Mouse (Mus musculus): ENCODE data around the gene Sparcl1. TPM values are rescaled to one million over a fixed set of nuclear protein-coding genes. Genes with fewer than 3 reads are reported as not detected.

Sparcl1 gene
- polyA plus RNA-seq, 1 experiment from 2014 or later = 117 TPM

GRCm38 (mm10) chr5:104062773-104063551, 50.6 kb downstream of the Sparcl1 start:
- H3K4me1 ChIP-seq (ENCODE audit: control insufficient read depth, insufficient read depth, low read length) = no peaks in the 10 kb centered on the region
- DNase-seq (ENCODE audit: low spot score) (no peak), ATAC-seq (ENCODE audit: low read depth) (no peak)
- H3K4me3 ChIP-seq (ENCODE audit: low read depth, low read length) = no peak overlapping the region
- H3K9ac ChIP-seq (ENCODE audit: low read depth, low read length) = no peak overlapping the region
- no peak overlapping the region for H3K4me2 ChIP-seq (ENCODE audit: low read depth, low read length)
- no peaks in the 10 kb centered on the region for H3K9me3 ChIP-seq (ENCODE audit: control insufficient read depth, low read length)
- WGBS = 84% methylated on average over 11 of the region's 11 CpGs
- no peaks in the 10 kb centered on the region for H3K27me3 ChIP-seq (replicated peaks; ENCODE audit: control insufficient read depth, insufficient read depth, low read length)
- peaks cover 45% of the 10 kb centered on the region for H3K36me3 ChIP-seq (ENCODE audit: control insufficient read depth, insufficient read depth, low read length)
- H3K27ac ChIP-seq (replicated peaks; ENCODE audit: low read depth, low read length) = no peak overlapping the region

- Histone ChIP-seq H3K27me3 (replicated peaks; ENCODE audit: control insufficient read depth, insufficient read depth, low read length) (no peaks in the 10 kb centered on the region), H3K27ac (replicated peaks; ENCODE audit: low read depth, low read length) (no peak overlapping the region), H3K36me3 (ENCODE audit: control insufficient read depth, insufficient read depth, low read length) (peaks cover 47% of the 10 kb centered on the region), H3K9ac (ENCODE audit: low read depth, low read length) (no peak overlapping the region), H3K4me2 (ENCODE audit: low read depth, low read length) (no peak overlapping the region), H3K9me3 (ENCODE audit: control insufficient read depth, low read length) (no peaks in the 10 kb centered on the region), H3K4me1 (ENCODE audit: control insufficient read depth, insufficient read depth, low read length) (no peaks in the 10 kb centered on the region), H3K4me3 (ENCODE audit: low read depth, low read length) (no peak overlapping the region)
- DNase-seq (ENCODE audit: low spot score) (no peak), ATAC-seq (ENCODE audit: low read depth) (no peak)
- 82% methylated on average over 13 of the region's 13 CpGs for WGBS
These were observed 51.4 kb downstream of the Sparcl1 start for GRCm38 (mm10) chr5:104061936-104062772.

GRCm38 (mm10) chr5:104060429-104060828, 53.1 kb downstream of the Sparcl1 start:
- no peaks in the 10 kb centered on the region for H3K9me3 ChIP-seq (ENCODE audit: control insufficient read depth, low read length)
- no peak overlapping the region for H3K27ac ChIP-seq (replicated peaks; ENCODE audit: low read depth, low read length)
- H3K27me3 ChIP-seq (replicated peaks; ENCODE audit: control insufficient read depth, insufficient read depth, low read length) = no peaks in the 10 kb centered on the region
- no peaks in the 10 kb centered on the region for H3K4me1 ChIP-seq (ENCODE audit: control insufficient read depth, insufficient read depth, low read length)
- no peak overlapping the region for H3K9ac ChIP-seq (ENCODE audit: low read depth, low read length)
- no peak overlapping the region for H3K4me3 ChIP-seq (ENCODE audit: low read depth, low read length)
- no peak for DNase-seq (ENCODE audit: low spot score)
- 93% methylated on average over 5 of the region's 5 CpGs for WGBS
- no peak for ATAC-seq (ENCODE audit: low read depth)
- H3K36me3 ChIP-seq (ENCODE audit: control insufficient read depth, insufficient read depth, low read length) = peaks cover 50% of the 10 kb centered on the region
- no peak overlapping the region for H3K4me2 ChIP-seq (ENCODE audit: low read depth, low read length)

- WGBS = 86% methylated on average over 9 of the region's 9 CpGs
- DNase-seq (ENCODE audit: low spot score) (no peak), ATAC-seq (ENCODE audit: low read depth) (no peak)
- Histone ChIP-seq H3K9me3 (ENCODE audit: control insufficient read depth, low read length) (no peaks in the 10 kb centered on the region), H3K9ac (ENCODE audit: low read depth, low read length) (no peak overlapping the region), H3K27ac (replicated peaks; ENCODE audit: low read depth, low read length) (no peak overlapping the region), H3K27me3 (replicated peaks; ENCODE audit: control insufficient read depth, insufficient read depth, low read length) (no peaks in the 10 kb centered on the region), H3K4me2 (ENCODE audit: low read depth, low read length) (no peak overlapping the region), H3K4me3 (ENCODE audit: low read depth, low read length) (no peak overlapping the region), H3K4me1 (ENCODE audit: control insufficient read depth, insufficient read depth, low read length) (no peaks in the 10 kb centered on the region), H3K36me3 (ENCODE audit: control insufficient read depth, insufficient read depth, low read length) (peaks cover 50% of the 10 kb centered on the region)
These were observed 53.9 kb downstream of the Sparcl1 start for GRCm38 (mm10) chr5:104059628-104060027.

- no peak for ATAC-seq (ENCODE audit: low read depth)
- Histone ChIP-seq H3K9ac (ENCODE audit: low read depth, low read length) (no peak overlapping the region), H3K27me3 (replicated peaks; ENCODE audit: control insufficient read depth, insufficient read depth, low read length) (no peaks in the 10 kb centered on the region), H3K4me2 (ENCODE audit: low read depth, low read length) (no peak overlapping the region), H3K9me3 (ENCODE audit: control insufficient read depth, low read length) (no peaks in the 10 kb centered on the region), H3K27ac (replicated peaks; ENCODE audit: low read depth, low read length) (no peak overlapping the region), H3K36me3 (ENCODE audit: control insufficient read depth, insufficient read depth, low read length) (peaks cover 45% of the 10 kb centered on the region), H3K4me1 (ENCODE audit: control insufficient read depth, insufficient read depth, low read length) (no peaks in the 10 kb centered on the region), H3K4me3 (ENCODE audit: low read depth, low read length) (no peak overlapping the region)
- 64% methylated on average over 15 of the region's 15 CpGs for WGBS
- DNase-seq (ENCODE audit: low spot score) = no peak
These were observed 55.5 kb downstream of the Sparcl1 start for GRCm38 (mm10) chr5:104058021-104058420.

- H3K36me3 ChIP-seq (ENCODE audit: control insufficient read depth, insufficient read depth, low read length) = peaks cover 48% of the 10 kb centered on the region
- DNase-seq (ENCODE audit: low spot score) (no peak), ATAC-seq (ENCODE audit: low read depth) (no peak)
- no peaks in the 10 kb centered on the region for H3K27me3 ChIP-seq (replicated peaks; ENCODE audit: control insufficient read depth, insufficient read depth, low read length)
- H3K4me1 ChIP-seq (ENCODE audit: control insufficient read depth, insufficient read depth, low read length) = no peaks in the 10 kb centered on the region
- 81% methylated on average over 7 of the region's 7 CpGs for WGBS
- H3K9ac ChIP-seq (ENCODE audit: low read depth, low read length) = no peak overlapping the region
- no peak overlapping the region for H3K4me2 ChIP-seq (ENCODE audit: low read depth, low read length)
- H3K27ac ChIP-seq (replicated peaks; ENCODE audit: low read depth, low read length) = no peak overlapping the region
- no peak overlapping the region for H3K4me3 ChIP-seq (ENCODE audit: low read depth, low read length)
- H3K9me3 ChIP-seq (ENCODE audit: control insufficient read depth, low read length) = no peaks in the 10 kb centered on the region
These were observed 57.2 kb downstream of the Sparcl1 start for GRCm38 (mm10) chr5:104056295-104056694.

- no peak overlapping the region for H3K27ac ChIP-seq (replicated peaks; ENCODE audit: low read depth, low read length)
- ATAC-seq (ENCODE audit: low read depth) (no peak), DNase-seq (ENCODE audit: low spot score) (no peak)
- H3K36me3 ChIP-seq (ENCODE audit: control insufficient read depth, insufficient read depth, low read length) = peaks cover 48% of the 10 kb centered on the region
- no peaks in the 10 kb centered on the region for H3K27me3 ChIP-seq (replicated peaks; ENCODE audit: control insufficient read depth, insufficient read depth, low read length)
- H3K4me2 ChIP-seq (ENCODE audit: low read depth, low read length) = no peak overlapping the region
- no peaks in the 10 kb centered on the region for H3K4me1 ChIP-seq (ENCODE audit: control insufficient read depth, insufficient read depth, low read length)
- WGBS = 78% methylated on average over 4 of the region's 4 CpGs
- no peaks in the 10 kb centered on the region for H3K9me3 ChIP-seq (ENCODE audit: control insufficient read depth, low read length)
- H3K4me3 ChIP-seq (ENCODE audit: low read depth, low read length) = no peak overlapping the region
- H3K9ac ChIP-seq (ENCODE audit: low read depth, low read length) = no peak overlapping the region
These were observed 57.7 kb downstream of the Sparcl1 start for GRCm38 (mm10) chr5:104055816-104056215.

- no peaks in the 10 kb centered on the region for H3K27me3 ChIP-seq (replicated peaks; ENCODE audit: control insufficient read depth, insufficient read depth, low read length)
- peaks cover 53% of the 10 kb centered on the region for H3K36me3 ChIP-seq (ENCODE audit: control insufficient read depth, insufficient read depth, low read length)
- no peaks in the 10 kb centered on the region for H3K4me1 ChIP-seq (ENCODE audit: control insufficient read depth, insufficient read depth, low read length)
- WGBS = 95% methylated on average over 4 of the region's 4 CpGs
- ATAC-seq (ENCODE audit: low read depth) (no peak), DNase-seq (ENCODE audit: low spot score) (no peak)
- no peaks in the 10 kb centered on the region for H3K9me3 ChIP-seq (ENCODE audit: control insufficient read depth, low read length)
- H3K4me3 ChIP-seq (ENCODE audit: low read depth, low read length) = no peak overlapping the region
- H3K4me2 ChIP-seq (ENCODE audit: low read depth, low read length) = no peak overlapping the region
- H3K27ac ChIP-seq (replicated peaks; ENCODE audit: low read depth, low read length) = no peak overlapping the region
- no peak overlapping the region for H3K9ac ChIP-seq (ENCODE audit: low read depth, low read length)
These were observed 58.6 kb downstream of the Sparcl1 start for GRCm38 (mm10) chr5:104054938-104055337.
